Mouse (Mus musculus) limb, embryonic 14.5 days (tissue): Measurements from ENCODE around the gene Fgr. TPM values are rescaled to one million over a fixed set of nuclear protein-coding genes. Genes with fewer than 3 reads are reported as not detected.

Experiments used
- ATAC-seq: fragments of 200-750 bp; cut with Nextera tagmentation; 2 replicates; pipeline ENCODE4 v1.8.0; 2017; ENCODE audit warnings: low read depth, moderate number of reproducible peaks, moderate TSS enrichment; ENCODE audit not compliant: low FRiP score
- DNase-seq: peaks from one replicate; pipeline ENCODE4 v3.0.0-alpha.2; 2015; ENCODE audit warnings: low spot score
- H3K27ac ChIP-seq: fragments of 300-500 bp; sonication (generic); replicated peaks from 2 replicates; pipeline ENCODE4 v1.5.1; 2014; ENCODE audit warnings: low read depth, mild to moderate bottlenecking, low read length, moderate library complexity, mixed read lengths
- H3K27me3 ChIP-seq: fragments of 300-500 bp; sonication (generic); 2 replicates; pipeline ENCODE4 v1.6.1; 2014; ENCODE audit warnings: low read length, mixed read lengths; ENCODE audit not compliant: control insufficient read depth, insufficient read depth
- H3K36me3 ChIP-seq: fragments of 300-500 bp; sonication (generic); 2 replicates; pipeline ENCODE4 v1.6.1; 2014; ENCODE audit warnings: mild to moderate bottlenecking, low read length, moderate library complexity, mixed read lengths; ENCODE audit not compliant: control insufficient read depth, insufficient read depth
- H3K4me1 ChIP-seq: fragments of 300-500 bp; sonication (generic); 2 replicates; pipeline ENCODE4 v1.6.1; 2014; ENCODE audit warnings: antibody characterized with exemption, low read length, mixed read lengths; ENCODE audit not compliant: control insufficient read depth, insufficient read depth
- H3K4me2 ChIP-seq: fragments of 300-500 bp; sonication (generic); replicated peaks from 2 replicates; pipeline ENCODE4 v1.6.1; 2014; ENCODE audit warnings: low read depth, mild to moderate bottlenecking, low read length, moderate library complexity; ENCODE audit not compliant: severe bottlenecking
- H3K4me3 ChIP-seq: fragments of 300-500 bp; sonication (generic); replicated peaks from 2 replicates; pipeline ENCODE4 v1.5.1; 2014; ENCODE audit warnings: low read length
- H3K9ac ChIP-seq: fragments of 300-500 bp; sonication (generic); 2 replicates; pipeline ENCODE4 v1.6.1; 2014; ENCODE audit warnings: mild to moderate bottlenecking, low read depth, low read length, moderate library complexity; ENCODE audit not compliant: severe bottlenecking
- H3K9me3 ChIP-seq: fragments of 300-500 bp; sonication (generic); 2 replicates; pipeline ENCODE4 v1.6.1; 2016; ENCODE audit warnings: low read length; ENCODE audit not compliant: control insufficient read depth
- POLR2A ChIP-seq: fragments of 200-500 bp; IDR thresholded peaks from 2 replicates; pipeline ENCODE4 v1.8.0; 2012; ENCODE audit warnings: inconsistent platforms, mild to moderate bottlenecking, moderate library complexity, borderline replicate concordance; ENCODE audit not compliant: insufficient read depth, insufficient read length; ENCODE audit errors: extremely low read depth
- WGBS: fragments of 180-500 bp; shearing (Covaris S2); extraction: QIAGEN DNeasy Blood & Tissue Kit; methylation state at CpG from one replicate; pipeline ENCODE4 v1.1.7; 2014; 5-methylcytosine and 5-hydroxymethylcytosine counted together
- polyA plus RNA-seq, 2 experiments: library from polyadenylated mRNA; depleted of rRNA in 1 of 2; stranded (reverse) in 1 of 2; unstranded in 1 of 2; fragments of >200 nt; fragmentation: Nextera tagmentation in 1 of 2; extraction: Ambion mirVana in 1 of 2; gene quantifications; 2 replicates each; pipeline versions ENCODE4 v1.2.1 to v1.2.3; 2012 to 2014

Fgr gene
- polyA plus RNA-seq, 2 experiments, result 0.62 to 0.64 TPM

- Histone ChIP-seq H3K27me3 (no peaks in the 10 kb centered on the region), H3K4me1 (peaks cover 19% of the 10 kb centered on the region), H3K9ac (no peak overlapping the region), H3K4me3 (no peak overlapping the region), H3K4me2 (no peak overlapping the region), H3K36me3 (no peaks in the 10 kb centered on the region), H3K9me3 (no peaks in the 10 kb centered on the region), H3K27ac (no peak overlapping the region)
- DNase-seq (no peak), ATAC-seq (no peak)
- TF ChIP-seq POLR2A, result no peak
- 71% methylated on average over 13 of the region's 13 CpGs for WGBS
Measured at GRCm38 (mm10) chr4:132960864-132961639, 12.8 kb upstream of the Fgr start.

- no peak overlapping the region for H3K4me3 ChIP-seq
- no peak overlapping the region for H3K27ac ChIP-seq
- H3K4me1 ChIP-seq, result peaks cover 19% of the 10 kb centered on the region
- no peaks in the 10 kb centered on the region for H3K36me3 ChIP-seq
- 76% methylated on average over 5 of the region's 5 CpGs for WGBS
- no peak overlapping the region for H3K4me2 ChIP-seq
- H3K9ac ChIP-seq, result no peak overlapping the region
- no peak for ATAC-seq
- H3K9me3 ChIP-seq, result no peaks in the 10 kb centered on the region
- TF ChIP-seq POLR2A, result no peak
- no peaks in the 10 kb centered on the region for H3K27me3 ChIP-seq
- no peak for DNase-seq
Measured at GRCm38 (mm10) chr4:132961866-132962265, 12.0 kb upstream of the Fgr start.

GRCm38 (mm10) chr4:132962628-132963027, 11.3 kb upstream of the Fgr start:
- DNase-seq (no peak), ATAC-seq (no peak)
- no peaks in the 10 kb centered on the region for H3K36me3 ChIP-seq
- H3K4me1 ChIP-seq, result peaks cover 19% of the 10 kb centered on the region
- no peak overlapping the region for H3K4me3 ChIP-seq
- H3K9me3 ChIP-seq, result no peaks in the 10 kb centered on the region
- H3K27ac ChIP-seq, result no peak overlapping the region
- H3K4me2 ChIP-seq, result no peak overlapping the region
- no peaks in the 10 kb centered on the region for H3K27me3 ChIP-seq
- no peak for TF ChIP-seq POLR2A
- 89% methylated on average over 4 of the region's 4 CpGs for WGBS
- H3K9ac ChIP-seq, result no peak overlapping the region

DNA sequence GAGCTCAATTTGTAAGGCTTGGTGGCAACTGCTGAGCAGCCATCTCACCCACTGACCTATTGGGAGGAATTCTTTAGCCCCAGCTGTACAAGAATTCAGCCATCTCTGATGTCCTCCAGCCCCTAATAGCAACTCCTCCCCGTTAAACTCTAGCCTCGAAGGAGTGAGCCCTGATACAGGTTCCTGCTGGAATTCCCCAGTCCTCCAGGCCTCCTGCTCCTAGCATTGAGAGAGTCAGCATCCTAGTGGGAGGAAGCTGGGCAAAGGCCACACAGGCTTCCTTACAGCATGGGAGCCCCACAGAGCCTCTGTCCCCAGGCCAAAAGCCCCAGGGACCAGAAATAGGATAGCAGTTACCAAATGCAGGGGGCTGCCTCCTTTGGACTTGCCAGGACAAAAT, 10.5 kb upstream of the Fgr start:
- Histone ChIP-seq H3K9ac (no peak overlapping the region), H3K9me3 (no peaks in the 10 kb centered on the region), H3K27ac (no peak overlapping the region), H3K4me1 (peaks cover 17% of the 10 kb centered on the region), H3K27me3 (no peaks in the 10 kb centered on the region), H3K36me3 (no peaks in the 10 kb centered on the region), H3K4me3 (no peak overlapping the region), H3K4me2 (no peak overlapping the region)
- ATAC-seq, result no peak
- DNase-seq, result no peak
- 12% methylated on average over 2 of the region's 2 CpGs for WGBS
- TF ChIP-seq POLR2A, result no peak

- Histone ChIP-seq H3K27ac (no peak overlapping the region), H3K9me3 (no peaks in the 10 kb centered on the region), H3K9ac (no peak overlapping the region), H3K4me3 (no peak overlapping the region), H3K4me2 (no peak overlapping the region), H3K36me3 (no peaks in the 10 kb centered on the region), H3K4me1 (peaks cover 11% of the 10 kb centered on the region), H3K27me3 (no peaks in the 10 kb centered on the region)
- 53% methylated on average over 3 of the region's 3 CpGs for WGBS
- ATAC-seq, result no peak
- no peak for TF ChIP-seq POLR2A
- no peak for DNase-seq
Measured at GRCm38 (mm10) chr4:132964064-132964463, 9.8 kb upstream of the Fgr start.
